Mouse (Mus musculus): ENCODE results near the gene Znrf4. TPM values are rescaled to one million over a fixed set of nuclear protein-coding genes. Genes with fewer than 3 reads are reported as not detected.

Znrf4 gene
- polyA plus RNA-seq, 1 experiment from 2014 or later = not detected

GRCm38 (mm10) chr17:56470571-56470970, 41.7 kb downstream of the Znrf4 start:
- Histone ChIP-seq H3K9me3 (replicated peaks) (no peaks in the 10 kb centered on the region), H3K36me3 (no peaks in the 10 kb centered on the region), H3K27me3 (replicated peaks) (peaks cover 80% of the 10 kb centered on the region), H3K4me2 (peak overlapping the region; percentile 61), H3K27ac (no peak overlapping the region), H3K4me3 (no peak overlapping the region), H3K9ac (no peak overlapping the region), H3K4me1 (peaks cover 68% of the 10 kb centered on the region)
- peak; percentile 33; the same call in 1 of the 2 replicates for ATAC-seq
- 28% methylated on average over 10 of the region's 10 CpGs for WGBS (ENCODE audit: insufficient replicate concordance)

- H3K9ac ChIP-seq = peak overlapping the region; percentile 39; the same call in 1 of the 2 replicates
- peak overlapping the region; percentile 61 for H3K4me2 ChIP-seq
- H3K27me3 ChIP-seq (replicated peaks) = peaks cover 79% of the 10 kb centered on the region
- no peak for ATAC-seq
- no peaks in the 10 kb centered on the region for H3K36me3 ChIP-seq
- H3K4me1 ChIP-seq = peaks cover 63% of the 10 kb centered on the region
- peak overlapping the region; percentile 40 for H3K4me3 ChIP-seq
- peak overlapping the region; percentile 1; the same call in 1 of the 2 replicates for H3K27ac ChIP-seq
- 3% methylated on average over 26 of the region's 26 CpGs for WGBS (ENCODE audit: insufficient replicate concordance)
- no peaks in the 10 kb centered on the region for H3K9me3 ChIP-seq (replicated peaks)
Observed at GRCm38 (mm10) chr17:56470001-56470436, 42.2 kb downstream of the Znrf4 start.

GRCm38 (mm10) chr17:56469275-56469674, 43.0 kb downstream of the Znrf4 start:
- Histone ChIP-seq H3K27ac (0 out of 2 replicates have a peak overlapping the region, but pooled peaks have one; percentile 1), H3K27me3 (replicated peaks) (peaks cover 77% of the 10 kb centered on the region), H3K4me2 (peak overlapping the region; percentile 61), H3K9me3 (replicated peaks) (no peaks in the 10 kb centered on the region), H3K4me3 (no peak overlapping the region), H3K36me3 (no peaks in the 10 kb centered on the region), H3K4me1 (peaks cover 55% of the 10 kb centered on the region), H3K9ac (peak overlapping the region; percentile 39; the same call in 1 of the 2 replicates)
- no peak for ATAC-seq
- 13% methylated on average over 8 of the region's 8 CpGs for WGBS (ENCODE audit: insufficient replicate concordance)

DNA sequence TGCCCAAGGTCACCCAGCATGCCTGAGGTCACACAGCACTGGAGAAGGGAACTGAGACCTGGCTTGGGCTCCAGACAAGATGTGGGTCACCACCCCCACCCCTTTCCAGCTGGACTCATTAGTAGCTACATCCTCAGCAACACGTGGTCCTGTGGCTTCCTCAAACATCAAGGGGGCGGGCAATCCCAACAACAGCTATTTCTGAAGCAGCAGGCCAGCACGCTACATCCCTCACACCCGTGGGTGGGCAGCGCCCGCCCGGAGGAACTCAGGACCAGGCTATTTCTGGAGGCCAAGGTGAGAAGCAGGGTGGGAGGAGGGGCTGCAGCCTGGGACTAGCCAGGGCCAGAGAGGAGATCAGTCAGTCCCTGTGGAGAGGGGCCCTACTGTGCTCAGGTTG, 43.4 kb downstream of the Znrf4 start:
- ATAC-seq = 0 out of 2 replicates have a peak, but pooled peaks have one; percentile 16
- peaks cover 52% of the 10 kb centered on the region for H3K4me1 ChIP-seq
- H3K36me3 ChIP-seq = no peaks in the 10 kb centered on the region
- H3K4me3 ChIP-seq = no peak overlapping the region
- no peaks in the 10 kb centered on the region for H3K9me3 ChIP-seq (replicated peaks)
- 32% methylated on average over 7 of the region's 7 CpGs for WGBS (ENCODE audit: insufficient replicate concordance)
- no peak overlapping the region for H3K4me2 ChIP-seq
- no peak overlapping the region for H3K9ac ChIP-seq
- peaks cover 76% of the 10 kb centered on the region for H3K27me3 ChIP-seq (replicated peaks)
- H3K27ac ChIP-seq = no peak overlapping the region

DNA sequence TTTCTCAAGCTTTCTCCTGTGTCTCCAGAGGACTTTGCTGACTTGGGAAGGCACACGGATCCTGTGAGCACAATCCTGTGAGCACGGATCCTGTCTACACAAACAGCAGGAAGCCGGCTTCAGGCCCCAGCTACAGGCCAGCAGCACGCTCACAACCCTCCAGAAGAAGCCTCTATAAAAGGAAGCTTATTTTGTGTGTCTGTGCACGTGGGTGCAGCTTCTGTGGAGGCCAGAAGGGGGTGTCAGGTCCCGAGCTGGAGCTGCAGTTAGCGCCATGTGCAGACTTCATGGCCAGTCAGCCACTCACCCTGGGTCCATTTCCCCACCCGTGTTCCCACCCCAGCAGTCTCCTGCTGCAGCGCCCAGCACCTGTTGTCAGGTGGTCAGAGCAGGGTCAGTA, 43.9 kb downstream of the Znrf4 start:
- H3K27ac ChIP-seq = no peak overlapping the region
- H3K4me2 ChIP-seq = no peak overlapping the region
- 77% methylated on average over 9 of the region's 9 CpGs for WGBS (ENCODE audit: insufficient replicate concordance)
- peaks cover 52% of the 10 kb centered on the region for H3K4me1 ChIP-seq
- H3K4me3 ChIP-seq = no peak overlapping the region
- ATAC-seq = no peak
- H3K9ac ChIP-seq = no peak overlapping the region
- H3K27me3 ChIP-seq (replicated peaks) = peaks cover 76% of the 10 kb centered on the region
- no peaks in the 10 kb centered on the region for H3K36me3 ChIP-seq
- no peaks in the 10 kb centered on the region for H3K9me3 ChIP-seq (replicated peaks)

DNA sequence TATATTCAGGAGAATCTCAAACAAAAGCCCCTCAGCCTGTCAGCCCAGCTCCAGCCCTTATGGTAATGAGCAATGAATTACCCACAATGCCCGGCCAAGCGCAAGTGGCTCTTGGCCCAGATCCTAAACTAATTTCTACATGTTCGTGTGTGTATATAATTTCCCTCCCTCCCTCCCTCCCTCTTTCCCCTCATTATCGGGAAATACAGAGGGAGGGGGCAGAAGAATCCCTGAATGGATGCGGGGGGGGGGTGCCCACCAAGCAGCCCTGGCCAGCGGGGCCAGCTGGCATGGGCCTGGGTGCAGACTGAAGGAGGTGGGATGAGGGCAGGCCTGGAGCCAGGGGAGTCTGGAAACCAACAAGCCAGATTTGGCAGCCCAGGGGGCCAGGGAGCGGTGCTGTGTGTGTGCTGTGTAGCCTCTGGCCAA, 44.8 kb downstream of the Znrf4 start:
- H3K27me3 ChIP-seq (replicated peaks) = peaks cover 73% of the 10 kb centered on the region
- no peak overlapping the region for H3K4me3 ChIP-seq
- H3K4me2 ChIP-seq = no peak overlapping the region
- H3K36me3 ChIP-seq = no peaks in the 10 kb centered on the region
- H3K9ac ChIP-seq = no peak overlapping the region
- 67% methylated on average over 7 of the region's 7 CpGs for WGBS (ENCODE audit: insufficient replicate concordance)
- no peaks in the 10 kb centered on the region for H3K9me3 ChIP-seq (replicated peaks)
- H3K27ac ChIP-seq = peak overlapping the region; percentile 46; the same call in 1 of the 2 replicates
- ATAC-seq = no peak
- H3K4me1 ChIP-seq = peaks cover 52% of the 10 kb centered on the region

- ATAC-seq = no peak
- Histone ChIP-seq H3K9ac (no peak overlapping the region), H3K4me3 (no peak overlapping the region), H3K4me1 (peaks cover 51% of the 10 kb centered on the region), H3K9me3 (replicated peaks) (no peaks in the 10 kb centered on the region), H3K36me3 (no peaks in the 10 kb centered on the region), H3K27ac (no peak overlapping the region), H3K27me3 (replicated peaks) (peaks cover 66% of the 10 kb centered on the region), H3K4me2 (no peak overlapping the region)
- 62% methylated on average over 6 of the region's 6 CpGs for WGBS (ENCODE audit: insufficient replicate concordance)
Observed at GRCm38 (mm10) chr17:56466747-56467146, 45.5 kb downstream of the Znrf4 start.

DNA sequence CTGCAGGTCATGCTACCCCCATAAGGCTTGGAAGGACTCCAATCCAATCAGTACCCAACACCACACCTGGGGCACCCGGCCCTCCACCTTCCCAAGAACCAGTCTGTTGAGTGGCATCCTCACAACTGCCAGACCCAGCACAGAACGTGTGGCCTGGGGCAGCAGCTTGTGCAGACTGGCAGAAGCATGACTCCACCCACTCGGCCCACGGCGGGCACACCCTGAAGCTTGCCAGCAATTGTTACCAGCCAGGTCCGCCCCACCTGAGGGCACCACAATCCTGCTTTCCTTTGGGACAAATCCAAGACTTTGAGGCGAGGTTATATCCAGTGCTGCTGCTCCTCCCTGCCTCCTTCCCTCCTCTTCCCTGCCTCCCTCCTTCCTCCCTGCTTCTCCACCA, 47.4 kb downstream of the Znrf4 start:
- no peak for ATAC-seq
- Histone ChIP-seq H3K4me1 (peaks cover 60% of the 10 kb centered on the region), H3K4me2 (no peak overlapping the region), H3K4me3 (no peak overlapping the region), H3K27me3 (replicated peaks) (peaks cover 65% of the 10 kb centered on the region), H3K36me3 (no peaks in the 10 kb centered on the region), H3K9ac (no peak overlapping the region), H3K27ac (no peak overlapping the region), H3K9me3 (replicated peaks) (no peaks in the 10 kb centered on the region)
- WGBS (ENCODE audit: insufficient replicate concordance) = 52% methylated on average over 7 of the region's 7 CpGs

GRCm38 (mm10) chr17:56464345-56464744, 47.9 kb downstream of the Znrf4 start:
- Histone ChIP-seq H3K27ac (no peak overlapping the region), H3K4me2 (no peak overlapping the region), H3K9ac (no peak overlapping the region), H3K36me3 (no peaks in the 10 kb centered on the region), H3K9me3 (replicated peaks) (no peaks in the 10 kb centered on the region), H3K4me1 (peaks cover 55% of the 10 kb centered on the region), H3K27me3 (replicated peaks) (peaks cover 61% of the 10 kb centered on the region), H3K4me3 (no peak overlapping the region)
- ATAC-seq = no peak
- WGBS (ENCODE audit: insufficient replicate concordance) = 70% methylated on average over 2 of the region's 2 CpGs

DNA sequence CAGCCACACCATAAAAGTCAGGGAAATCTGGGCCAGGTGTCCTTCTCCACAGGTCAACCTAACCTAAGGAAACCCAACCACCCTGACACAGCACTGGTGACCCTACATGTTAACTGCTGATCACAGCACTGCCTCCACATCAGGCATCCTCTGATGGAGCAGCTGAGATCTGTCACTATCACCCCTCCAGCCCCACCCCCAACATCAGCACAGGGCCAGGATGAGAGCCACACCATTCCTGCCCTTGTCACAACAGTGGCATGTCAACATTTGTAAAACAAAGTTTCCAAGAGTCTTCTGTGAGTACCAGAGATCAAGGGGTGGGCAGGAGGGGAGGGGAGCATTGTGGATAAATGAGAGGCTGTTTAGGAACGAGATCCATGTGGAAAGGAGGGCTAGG, 48.7 kb downstream of the Znrf4 start:
- Histone ChIP-seq H3K27me3 (replicated peaks) (peaks cover 53% of the 10 kb centered on the region), H3K9me3 (replicated peaks) (no peaks in the 10 kb centered on the region), H3K36me3 (no peaks in the 10 kb centered on the region), H3K9ac (no peak overlapping the region), H3K4me2 (no peak overlapping the region), H3K4me1 (peaks cover 53% of the 10 kb centered on the region), H3K4me3 (no peak overlapping the region), H3K27ac (no peak overlapping the region)
- WGBS (ENCODE audit: insufficient replicate concordance) = 66% methylated on average over 1 of the region's 1 CpGs
- no peak for ATAC-seq

GRCm38 (mm10) chr17:56462835-56463455, 49.3 kb downstream of the Znrf4 start:
- H3K4me2 ChIP-seq = peak overlapping the region; percentile 80
- WGBS (ENCODE audit: insufficient replicate concordance) = 11% methylated on average over 17 of the region's 17 CpGs
- H3K4me1 ChIP-seq = peaks cover 49% of the 10 kb centered on the region
- peaks cover 3% of the 10 kb centered on the region for H3K36me3 ChIP-seq
- no peaks in the 10 kb centered on the region for H3K9me3 ChIP-seq (replicated peaks)
- H3K27ac ChIP-seq = no peak overlapping the region; the same call in 1 of the 2 replicates
- peak overlapping the region; percentile 59 for H3K4me3 ChIP-seq
- H3K9ac ChIP-seq = peak overlapping the region; percentile 29; the same call in 1 of the 2 replicates
- ATAC-seq = no peak
- H3K27me3 ChIP-seq (replicated peaks) = peaks cover 47% of the 10 kb centered on the region

DNA sequence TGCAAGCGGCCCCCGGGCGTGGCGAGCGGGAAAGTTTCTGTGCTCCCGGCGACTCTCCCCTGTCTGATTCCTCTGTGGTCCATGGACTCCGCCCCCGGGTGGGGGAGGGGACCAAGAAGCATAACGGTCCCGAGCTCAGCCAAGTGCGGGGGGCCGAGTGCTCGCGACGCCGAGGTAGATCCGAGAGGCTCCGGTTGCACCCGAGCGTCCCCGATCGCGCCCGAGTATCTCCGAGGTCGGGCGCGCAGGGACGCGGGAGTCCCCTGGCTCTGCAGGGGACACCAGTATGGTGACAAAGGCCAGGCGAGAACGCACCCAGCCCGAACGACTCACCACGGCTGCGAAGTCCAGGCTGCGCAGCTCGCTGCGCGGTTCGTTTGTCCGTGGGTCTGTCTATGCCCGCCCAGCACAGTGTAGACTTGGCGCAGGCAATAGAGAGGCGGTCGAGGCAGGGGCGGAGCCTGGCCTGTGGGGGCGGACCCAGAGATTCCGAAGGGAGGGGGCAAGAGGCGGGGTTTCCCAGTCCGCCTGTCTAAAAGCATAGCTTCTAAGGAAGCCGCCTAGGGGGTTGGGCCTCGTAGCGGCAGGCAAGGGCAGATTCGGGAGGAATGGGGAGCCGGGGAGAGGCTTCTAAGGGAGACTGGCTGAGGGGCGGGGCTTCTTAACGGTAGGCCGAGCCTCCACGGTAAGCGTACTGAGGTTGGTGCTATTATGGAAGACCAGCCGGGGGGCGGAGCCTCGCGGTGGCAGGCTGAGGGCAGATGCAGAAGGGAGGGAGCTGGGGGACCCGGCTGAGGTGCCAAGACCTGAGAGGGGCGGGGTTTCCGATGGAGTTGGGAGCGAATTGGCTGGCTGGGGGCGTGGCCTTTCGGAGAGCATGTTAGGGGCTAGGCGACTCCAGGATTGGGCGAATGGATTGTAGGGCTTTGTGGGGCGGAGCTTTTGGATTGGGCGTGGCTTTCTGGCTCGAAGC, 50.2 kb downstream of the Znrf4 start:
- under 1% methylated on average over 76 of the region's 77 CpGs for WGBS (ENCODE audit: insufficient replicate concordance)
- Histone ChIP-seq H3K27ac (peak overlapping the region; percentile 42), H3K36me3 (peaks cover 7% of the 10 kb centered on the region), H3K9me3 (replicated peaks) (no peaks in the 10 kb centered on the region), H3K4me1 (peaks cover 44% of the 10 kb centered on the region), H3K4me3 (peak overlapping the region; percentile 59), H3K27me3 (replicated peaks) (peaks cover 46% of the 10 kb centered on the region), H3K4me2 (peak overlapping the region; percentile 80), H3K9ac (peak overlapping the region; percentile 45)
- ATAC-seq = peak; percentile 89

Data from liver, embryonic 12.5 days (tissue).